Mouse (Mus musculus) intestine, embryonic 14.5 days (tissue): Measurements from ENCODE around the gene Sh2d3c. TPM values are rescaled to one million over a fixed set of nuclear protein-coding genes. Genes with fewer than 3 reads are reported as not detected.
A peak's percentile ranks its signal among the peaks of the same experiment; 100 is the strongest.

Experiments
- ATAC-seq: fragments of 200-750 bp; cut with Nextera tagmentation; replicated peaks from 2 replicates; pipeline ENCODE4 v1.8.0; 2017; ENCODE audit warnings: low read depth, moderate number of reproducible peaks, moderate TSS enrichment, moderate library complexity; ENCODE audit not compliant: low FRiP score, low TSS enrichment
- DNase-seq: peaks from one replicate; pipeline ENCODE4 v3.0.0-alpha.2; 2018; ENCODE audit warnings: low spot score
- H3K27ac ChIP-seq: fragments of 300-500 bp; sonication (generic); 2 replicates; pipeline ENCODE4 v1.5.1; 2014; ENCODE audit warnings: low read depth, mild to moderate bottlenecking, control low read depth
- H3K27me3 ChIP-seq: fragments of 300-500 bp; sonication (generic); replicated peaks from 2 replicates; pipeline ENCODE4 v1.6.1; 2014; ENCODE audit warnings: low read length, control low read depth; ENCODE audit not compliant: control insufficient read depth, insufficient read depth
- H3K36me3 ChIP-seq: fragments of 300-500 bp; sonication (generic); 2 replicates; pipeline ENCODE4 v1.6.1; 2014; ENCODE audit warnings: low read length, control low read depth; ENCODE audit not compliant: control insufficient read depth, insufficient read depth
- H3K4me1 ChIP-seq: fragments of 300-500 bp; sonication (generic); replicated peaks from 2 replicates; pipeline ENCODE4 v1.6.1; 2014; ENCODE audit warnings: low read length, control low read depth, mixed read lengths; ENCODE audit not compliant: control insufficient read depth, insufficient read depth
- H3K4me2 ChIP-seq: fragments of 300-500 bp; sonication (generic); 2 replicates; pipeline ENCODE4 v1.6.1; 2014; ENCODE audit warnings: low read length
- H3K4me3 ChIP-seq: fragments of 300-500 bp; sonication (generic); 2 replicates; pipeline ENCODE4 v1.5.1; 2014; ENCODE audit warnings: low read depth, low read length, control low read depth, mixed read lengths
- H3K9ac ChIP-seq: fragments of 300-500 bp; sonication (generic); 2 replicates; pipeline ENCODE4 v1.6.1; 2014; ENCODE audit warnings: mild to moderate bottlenecking, low read length
- H3K9me3 ChIP-seq: fragments of 300-500 bp; sonication (generic); 2 replicates; pipeline ENCODE4 v1.6.1; 2016; ENCODE audit warnings: low read length, control low read depth; ENCODE audit not compliant: control insufficient read depth
- WGBS: fragments of 180-500 bp; shearing (Covaris S2); extraction: QIAGEN DNeasy Blood & Tissue Kit; methylation state at CpG from one replicate; pipeline ENCODE4 v1.1.7; 2014; 5-methylcytosine and 5-hydroxymethylcytosine counted together
- polyA plus RNA-seq: library from polyadenylated mRNA; unstranded; fragments of >200 nt; fragmentation: Nextera tagmentation; extraction: Ambion mirVana; gene quantifications from 2 replicates; pipeline ENCODE4 v1.2.1, GENCODE M21; 2014

Gene Sh2d3c
- polyA plus RNA-seq, 1 experiment from 2014 or later = 32.5 TPM

- Histone ChIP-seq H3K4me1 (peaks cover 13% of the 10 kb centered on the region), H3K36me3 (peaks cover 24% of the 10 kb centered on the region), H3K9me3 (no peaks in the 10 kb centered on the region), H3K4me3 (no peak overlapping the region), H3K27ac (no peak overlapping the region), H3K4me2 (no peak overlapping the region), H3K9ac (no peak overlapping the region), H3K27me3 (no peaks in the 10 kb centered on the region)
- 78% methylated on average over 11 of the region's 11 CpGs for WGBS
- DNase-seq (no peak), ATAC-seq (no peak)
Observed at GRCm38 (mm10) chr2:32691041-32691440, 29.8 kb upstream of the Sh2d3c start.

GRCm38 (mm10) chr2:32692496-32692895, 28.4 kb upstream of the Sh2d3c start:
- Histone ChIP-seq H3K9ac (no peak overlapping the region), H3K27ac (no peak overlapping the region), H3K4me2 (peak overlapping the region; percentile 70), H3K36me3 (peaks cover 9% of the 10 kb centered on the region), H3K4me1 (peaks cover 13% of the 10 kb centered on the region), H3K4me3 (no peak overlapping the region), H3K27me3 (no peaks in the 10 kb centered on the region), H3K9me3 (no peaks in the 10 kb centered on the region)
- WGBS = 92% methylated on average over 14 of the region's 14 CpGs
- no peak for DNase-seq
- ATAC-seq = no peak

- Histone ChIP-seq H3K9ac (peak overlapping the region; percentile 81), H3K4me2 (peak overlapping the region; percentile 70), H3K27ac (no peak overlapping the region), H3K27me3 (no peaks in the 10 kb centered on the region), H3K4me1 (peaks cover 15% of the 10 kb centered on the region), H3K9me3 (no peaks in the 10 kb centered on the region), H3K4me3 (peak overlapping the region; percentile 80), H3K36me3 (peaks cover 2% of the 10 kb centered on the region; the same call in 1 of the 2 replicates)
- 18% methylated on average over 7 of the region's 7 CpGs for WGBS
- no peak for DNase-seq
- no peak for ATAC-seq
Observed at GRCm38 (mm10) chr2:32693282-32693681, 27.6 kb upstream of the Sh2d3c start.

GRCm38 (mm10) chr2:32693823-32694411, 26.9 kb upstream of the Sh2d3c start:
- ATAC-seq = peak; percentile 97

GRCm38 (mm10) chr2:32694691-32695090, 26.2 kb upstream of the Sh2d3c start:
- Histone ChIP-seq H3K4me3 (peak overlapping the region; percentile 80; the same call in 1 of the 2 replicates), H3K4me2 (peak overlapping the region; percentile 66), H3K9me3 (no peaks in the 10 kb centered on the region), H3K36me3 (no peaks in the 10 kb centered on the region; the same call in 1 of the 2 replicates), H3K9ac (no peak overlapping the region; the same call in 1 of the 2 replicates), H3K27ac (peak overlapping the region; percentile 64; the same call in 1 of the 2 replicates), H3K4me1 (peaks cover 15% of the 10 kb centered on the region), H3K27me3 (no peaks in the 10 kb centered on the region)
- DNase-seq (no peak), ATAC-seq (no peak)
- WGBS = 86% methylated on average over 12 of the region's 12 CpGs

More at GRCm38 (mm10) chr2:32693823-32694411, 26.9 kb upstream of the Sh2d3c start:
- H3K27me3 ChIP-seq = no peaks in the 10 kb centered on the region
- no peaks in the 10 kb centered on the region; the same call in 1 of the 2 replicates for H3K36me3 ChIP-seq
- no peaks in the 10 kb centered on the region for H3K9me3 ChIP-seq
- H3K27ac ChIP-seq = peak overlapping the region; percentile 64
- H3K4me2 ChIP-seq = peak overlapping the region; percentile 70
- peak overlapping the region; percentile 81 for H3K9ac ChIP-seq
- H3K4me3 ChIP-seq = peak overlapping the region; percentile 80
- peaks cover 15% of the 10 kb centered on the region for H3K4me1 ChIP-seq
- peak; percentile 96 for DNase-seq
- under 1% methylated on average over 51 of the region's 51 CpGs for WGBS

GRCm38 (mm10) chr2:32699680-32700079, 21.2 kb upstream of the Sh2d3c start:
- H3K36me3 ChIP-seq = peaks cover 18% of the 10 kb centered on the region
- WGBS = 80% methylated on average over 6 of the region's 6 CpGs
- no peaks in the 10 kb centered on the region for H3K27me3 ChIP-seq
- no peak overlapping the region for H3K9ac ChIP-seq
- DNase-seq = no peak
- no peak for ATAC-seq
- 0 out of 2 replicates have a peak, but pooled peaks cover 2% of the 10 kb centered on the region for H3K4me1 ChIP-seq
- H3K4me2 ChIP-seq = no peak overlapping the region
- H3K27ac ChIP-seq = no peak overlapping the region
- H3K4me3 ChIP-seq = no peak overlapping the region
- H3K9me3 ChIP-seq = no peaks in the 10 kb centered on the region

GRCm38 (mm10) chr2:32700966-32701743, 19.7 kb upstream of the Sh2d3c start:
- DNase-seq (no peak), ATAC-seq (no peak)
- Histone ChIP-seq H3K4me3 (no peak overlapping the region), H3K4me2 (no peak overlapping the region), H3K9ac (no peak overlapping the region), H3K9me3 (no peaks in the 10 kb centered on the region), H3K36me3 (peaks cover 32% of the 10 kb centered on the region), H3K27me3 (no peaks in the 10 kb centered on the region), H3K4me1 (0 out of 2 replicates have a peak, but pooled peaks cover 2% of the 10 kb centered on the region), H3K27ac (no peak overlapping the region)
- WGBS = 81% methylated on average over 14 of the region's 14 CpGs

GRCm38 (mm10) chr2:32703046-32703445, 17.8 kb upstream of the Sh2d3c start:
- 86% methylated on average over 8 of the region's 8 CpGs for WGBS

More at GRCm38 (mm10) chr2:32703046-32703445, 17.8 kb upstream of the Sh2d3c start:
- Histone ChIP-seq H3K4me1 (no peaks in the 10 kb centered on the region), H3K27ac (no peak overlapping the region), H3K9ac (no peak overlapping the region), H3K36me3 (peaks cover 51% of the 10 kb centered on the region), H3K4me3 (no peak overlapping the region), H3K9me3 (no peaks in the 10 kb centered on the region), H3K4me2 (no peak overlapping the region), H3K27me3 (no peaks in the 10 kb centered on the region)
- ATAC-seq (no peak), DNase-seq (no peak)
